Mouse (Mus musculus): ENCODE data around the gene Smagp.
A peak's percentile ranks its signal among the peaks of the same experiment; 100 is the strongest.

Smagp gene

GRCm38 (mm10) chr15:100636700-100637501 is at the start of gene Smagp:
TSS of gene Smagp (minus strand) at chr15:100636940.
- DNase-seq: peak in 1 of 2 experiments; percentile 17

GRCm38 (mm10) chr15:100686434-100686833 is 49.7 kb upstream of the Smagp start:
- DNase-seq: no peak

- DNase-seq: no peak
Observed at GRCm38 (mm10) chr15:100685849-100686248, 49.1 kb upstream of the Smagp start.

GRCm38 (mm10) chr15:100685255-100685654 is 48.5 kb upstream of the Smagp start:
- DNase-seq: no peak

- no peak for DNase-seq
Observed at GRCm38 (mm10) chr15:100684450-100684849, 47.7 kb upstream of the Smagp start.

- DNase-seq: peak; percentile 46 to 66
Observed at GRCm38 (mm10) chr15:100683041-100683440, 46.3 kb upstream of the Smagp start.

GRCm38 (mm10) chr15:100681770-100682169 is 45.0 kb upstream of the Smagp start:
- DNase-seq: no peak

GRCm38 (mm10) chr15:100680381-100680780 is 43.6 kb upstream of the Smagp start:
- no peak for DNase-seq

GRCm38 (mm10) chr15:100679005-100679404 is 42.3 kb upstream of the Smagp start:
- DNase-seq: no peak

- no peak for DNase-seq
Observed at GRCm38 (mm10) chr15:100678581-100678980, 41.8 kb upstream of the Smagp start.

- DNase-seq: no peak
Observed at GRCm38 (mm10) chr15:100677675-100678074, 40.9 kb upstream of the Smagp start.

GRCm38 (mm10) chr15:100676521-100676920 is 39.8 kb upstream of the Smagp start:
- no peak for DNase-seq

GRCm38 (mm10) chr15:100675486-100675885 is 38.7 kb upstream of the Smagp start:
- DNase-seq: no peak

- no peak for DNase-seq
Observed at GRCm38 (mm10) chr15:100674566-100674965, 37.8 kb upstream of the Smagp start.

- no peak for DNase-seq
Observed at GRCm38 (mm10) chr15:100673585-100674391, 37.0 kb upstream of the Smagp start.

GRCm38 (mm10) chr15:100670833-100671232 is 34.1 kb upstream of the Smagp start:
- DNase-seq: no peak

GRCm38 (mm10) chr15:100670004-100670403 is 33.3 kb upstream of the Smagp start:
- no peak for DNase-seq

- DNase-seq: peak; percentile 82 to 89
Observed at GRCm38 (mm10) chr15:100669337-100669736, 32.6 kb upstream of the Smagp start, which contains the start of gene Bin2. TSS of gene Bin2 (minus strand) at chr15:100669553.

GRCm38 (mm10) chr15:100667871-100668545 is 31.3 kb upstream of the Smagp start:
- DNase-seq: peak; percentile 42 to 63

GRCm38 (mm10) chr15:100667420-100667819 is 30.7 kb upstream of the Smagp start:
- no peak for DNase-seq

- DNase-seq: peak in 1 of 2 experiments; percentile 30
Observed at GRCm38 (mm10) chr15:100666851-100667250, 30.1 kb upstream of the Smagp start.

- DNase-seq: peak in 1 of 2 experiments; percentile 28
Observed at GRCm38 (mm10) chr15:100666219-100666696, 29.5 kb upstream of the Smagp start.
